Mouse (Mus musculus) forelimb bud, embryonic 11.5 days (tissue): ENCODE measurements around the gene Gm21060.
"Not testable (repeated sequence)": the region's sequence is repeated elsewhere in the genome, so short reads cannot be mapped to it uniquely, and the experiment has no call there.

Source experiments
- DNase-seq: peaks from one replicate; pipeline ENCODE4 v3.0.0-alpha.2; 2012; ENCODE audit warnings: low read depth, low spot score

The Gm21060 gene

GRCm38 (mm10) chr19:61296969-61297368, at the start of gene Gm21060:
Gene Gm21060, minus strand, starts transcription at chr19:61297069.
- DNase-seq: no peak

GRCm38 (mm10) chr19:61320844-61321243, 24.0 kb upstream of the Gm21060 start:
- not testable (repeated sequence) for DNase-seq

- DNase-seq: not testable (repeated sequence)
Measured at GRCm38 (mm10) chr19:61313185-61313584, 16.3 kb upstream of the Gm21060 start.

GRCm38 (mm10) chr19:61312400-61312799, 15.5 kb upstream of the Gm21060 start:
- DNase-seq: not testable (repeated sequence)

- not testable (repeated sequence) for DNase-seq
Measured at GRCm38 (mm10) chr19:61308083-61308482, 11.2 kb upstream of the Gm21060 start.

- not testable (repeated sequence) for DNase-seq
Measured at GRCm38 (mm10) chr19:61285033-61285432, 11.8 kb downstream of the Gm21060 start.

- DNase-seq: no peak
Measured at GRCm38 (mm10) chr19:61283581-61283980, 13.3 kb downstream of the Gm21060 start.

GRCm38 (mm10) chr19:61275446-61275845, 21.4 kb downstream of the Gm21060 start:
- DNase-seq: no peak

GRCm38 (mm10) chr19:61269141-61269540, 27.7 kb downstream of the Gm21060 start:
- not testable (repeated sequence) for DNase-seq

- DNase-seq: no peak
Measured at GRCm38 (mm10) chr19:61267141-61267540, 29.7 kb downstream of the Gm21060 start.

- DNase-seq: peak; percentile 14
Measured at GRCm38 (mm10) chr19:61266651-61267050, 30.2 kb downstream of the Gm21060 start.

GRCm38 (mm10) chr19:61266246-61266615, 30.6 kb downstream of the Gm21060 start:
- DNase-seq: peak; percentile 40

GRCm38 (mm10) chr19:61265349-61266245, 31.3 kb downstream of the Gm21060 start:
- DNase-seq: peak; percentile 84

GRCm38 (mm10) chr19:61264933-61265332, 31.9 kb downstream of the Gm21060 start:
- no peak for DNase-seq

- DNase-seq: peak; percentile 78
Measured at GRCm38 (mm10) chr19:61264227-61264626, 32.6 kb downstream of the Gm21060 start.

GRCm38 (mm10) chr19:61261241-61261640, 35.6 kb downstream of the Gm21060 start:
- no peak for DNase-seq

GRCm38 (mm10) chr19:61257733-61258132, 39.1 kb downstream of the Gm21060 start:
- no peak for DNase-seq

- DNase-seq: no peak
Measured at GRCm38 (mm10) chr19:61256166-61256887, 40.5 kb downstream of the Gm21060 start.

- not testable (repeated sequence) for DNase-seq
Measured at GRCm38 (mm10) chr19:61247334-61247733, 49.5 kb downstream of the Gm21060 start.
